Mouse (Mus musculus) central nervous system, embryonic 14 days (tissue): ENCODE results near the gene Helz2. TPM values are rescaled to one million over a fixed set of nuclear protein-coding genes. Genes with fewer than 3 reads are reported as not detected.

Source experiments
- polyA plus RNA-seq: library from polyadenylated mRNA; depleted of rRNA; stranded (reverse); fragments of >200 nt; gene quantifications from 2 replicates; pipeline ENCODE4 v1.2.3, GENCODE M21; 2012; rRNA removed

The Helz2 gene
- 2.3 and 3.6 TPM in 2 replicates for polyA plus RNA-seq

GRCm38 (mm10) chr2:181241602-181242313 lies at the start of gene Helz2:
Gene Helz2, minus strand, starts transcription at chr2:181242027.

GRCm38 (mm10) chr2:181287958-181288350 lies 46.1 kb upstream of the Helz2 start, which contains the start of gene Gmeb2:
Gene Gmeb2, minus strand, starts transcription at chr2:181288035.

GRCm38 (mm10) chr2:181219538-181220216 lies 22.1 kb downstream of the Helz2 start, which contains the start of gene Fndc11:
Gene Fndc11, plus strand, starts transcription at chr2:181220013.

GRCm38 (mm10) chr2:181213021-181213445 lies 28.8 kb downstream of the Helz2 start, which contains the start of gene Srms:
Gene Srms, minus strand, starts transcription at chr2:181213185.

GRCm38 (mm10) chr2:181202422-181202821 lies 39.4 kb downstream of the Helz2 start, which contains the start of gene Ptk6:
Gene Ptk6, minus strand, starts transcription at chr2:181202789.

GRCm38 (mm10) chr2:181187121-181188000 lies 54.5 kb downstream of the Helz2 start, which contains the start of gene Ppdpf:
Gene Ppdpf, plus strand, starts transcription at chr2:181187247.

Other genes with a start within 250 kb of the Helz2 start
- gene Chrna4, start 198.5 kb downstream of the Helz2 start, polyA plus RNA-seq, result 13.0 and 15.8 TPM in 2 replicates
- gene Kcnq2, start 106.7 kb downstream of the Helz2 start, polyA plus RNA-seq, result 66.5 and 69.9 TPM in 2 replicates
- gene Eef1a2, start 85.0 kb downstream of the Helz2 start, polyA plus RNA-seq, result 86.1 and 90.0 TPM in 2 replicates
- 247 and 280 TPM in 2 replicates for gene Ppdpf, start 54.8 kb downstream of the Helz2 start, polyA plus RNA-seq
- 0.02 and 0.03 TPM in 2 replicates for gene Ptk6, start 39.2 kb downstream of the Helz2 start, polyA plus RNA-seq
- 0.15 and 0.21 TPM in 2 replicates for gene Srms, start 28.8 kb downstream of the Helz2 start, polyA plus RNA-seq
- gene Fndc11, start 22.0 kb downstream of the Helz2 start, polyA plus RNA-seq, result 0.07 and 0.09 TPM in 2 replicates
- gene Gmeb2, start 46.0 kb upstream of the Helz2 start, polyA plus RNA-seq, result 32.1 and 35.0 TPM in 2 replicates
- 686 and 740 TPM in 2 replicates for gene Stmn3, start 72.5 kb upstream of the Helz2 start, polyA plus RNA-seq
- 119 and 121 TPM in 2 replicates for gene Rtel1, start 77.7 kb upstream of the Helz2 start, polyA plus RNA-seq
- 122 and 128 TPM in 2 replicates for gene Zgpat, start 122.9 kb upstream of the Helz2 start, polyA plus RNA-seq
- 106 and 119 TPM in 2 replicates for gene Arfrp1, start 123.4 kb upstream of the Helz2 start, polyA plus RNA-seq
- 110 and 111 TPM in 2 replicates for gene Lime1, start 138.1 kb upstream of the Helz2 start, polyA plus RNA-seq
- gene Zbtb46, start 217.4 kb upstream of the Helz2 start, polyA plus RNA-seq, result 10.5 and 11.4 TPM in 2 replicates